12 mouse cellular contexts compared by ENCODE assay signal in genomic region chr4:114678053-114678941, GRCm38 (mm10).
DNase-seq lines count a peak whose midpoint lies in the region; ATAC-seq and TF ChIP-seq lines count a peak whose summit lies in the region.
"Had no signal": no experiment of that assay in that cellular context is flagged by ENCODE, and none has a peak within 500 bp of the region (broad histone marks: within the 10 kb centered on the region; RNA-seq: fewer than 3 reads in every experiment).

No protein-coding gene starts in this region.

- peak overlapping the region; percentile 37; the same call in 1 of the 2 replicates for H3K27ac ChIP-seq in kidney, postnatal 0 days
- H3K27ac ChIP-seq in embryonic facial prominence, embryonic 15.5 days (replicated peaks), result no peak overlapping the region
- 0 out of 2 replicates have a peak overlapping the region, but pooled peaks have one; percentile 18 for H3K27ac ChIP-seq in hindbrain, embryonic 11.5 days (ENCODE audit: low read depth, low read length)
- peak overlapping the region; percentile 14 for H3K27ac ChIP-seq in midbrain, embryonic 14.5 days (replicated peaks; ENCODE audit: low read depth, low read length)
- H3K27ac ChIP-seq in liver, embryonic 12.5 days, result no peak overlapping the region
- H3K27ac ChIP-seq: heart, embryonic 13.5 days had no signal

- no peak overlapping the region for H3K4me2 ChIP-seq in kidney, postnatal 0 days (ENCODE audit: low read length)
- H3K4me2 ChIP-seq in embryonic facial prominence, embryonic 15.5 days (replicated peaks), result no peak overlapping the region
- H3K4me2 ChIP-seq in hindbrain, embryonic 11.5 days (replicated peaks; ENCODE audit: low read depth, low read length), result no peak overlapping the region
- no peak overlapping the region for H3K4me2 ChIP-seq in midbrain, embryonic 14.5 days (ENCODE audit: low read length)
- H3K4me2 ChIP-seq in liver, embryonic 12.5 days, result no peak overlapping the region
- H3K4me2 ChIP-seq: heart, embryonic 13.5 days had no signal

- no peak overlapping the region for H3K4me3 ChIP-seq in kidney, postnatal 0 days (replicated peaks; ENCODE audit: low read depth, low read length)
- no peak overlapping the region for H3K4me3 ChIP-seq in embryonic facial prominence, embryonic 15.5 days (replicated peaks)
- H3K4me3 ChIP-seq in hindbrain, embryonic 11.5 days (ENCODE audit: low read depth, low read length), result no peak overlapping the region
- H3K4me3 ChIP-seq in midbrain, embryonic 14.5 days (replicated peaks; ENCODE audit: low read depth, low read length), result no peak overlapping the region
- no peak overlapping the region for H3K4me3 ChIP-seq in liver, embryonic 12.5 days
- H3K4me3 ChIP-seq: heart, embryonic 13.5 days had no signal

- H3K36me3 ChIP-seq in kidney, postnatal 0 days (ENCODE audit: insufficient read depth, low read length), result no peaks in the 10 kb centered on the region
- H3K36me3 ChIP-seq in embryonic facial prominence, embryonic 15.5 days, result no peaks in the 10 kb centered on the region
- no peaks in the 10 kb centered on the region for H3K36me3 ChIP-seq in hindbrain, embryonic 11.5 days (ENCODE audit: control insufficient read depth, insufficient read depth, low read length)
- no peaks in the 10 kb centered on the region for H3K36me3 ChIP-seq in midbrain, embryonic 14.5 days (ENCODE audit: control insufficient read depth, insufficient read depth, low read length)
- no peaks in the 10 kb centered on the region for H3K36me3 ChIP-seq in liver, embryonic 12.5 days
- H3K36me3 ChIP-seq: heart, embryonic 13.5 days had no signal

- H3K9ac ChIP-seq in kidney, postnatal 0 days (ENCODE audit: low read depth, low read length), result no peak overlapping the region
- no peak overlapping the region for H3K9ac ChIP-seq in embryonic facial prominence, embryonic 15.5 days
- H3K9ac ChIP-seq in hindbrain, embryonic 11.5 days (ENCODE audit: low read depth, low read length), result no peak overlapping the region
- no peak overlapping the region for H3K9ac ChIP-seq in midbrain, embryonic 14.5 days (replicated peaks; ENCODE audit: low read length)
- H3K9ac ChIP-seq in liver, embryonic 12.5 days, result no peak overlapping the region
- H3K9ac ChIP-seq: heart, embryonic 13.5 days had no signal

- no peak for TF ChIP-seq CTCF in kidney, postnatal 0 days (IDR thresholded peaks at IDR 0.05; ENCODE audit: low read depth)

- WGBS in kidney, postnatal 0 days, result 41% methylated on average over 8 of the region's 8 CpGs
- WGBS in embryonic facial prominence, embryonic 15.5 days, result 64% methylated on average over 8 of the region's 8 CpGs
- WGBS in hindbrain, embryonic 11.5 days, result 66% methylated on average over 8 of the region's 8 CpGs
- WGBS in midbrain, embryonic 14.5 days, result 63% methylated on average over 8 of the region's 8 CpGs
- WGBS in liver, embryonic 12.5 days (ENCODE audit: insufficient replicate concordance), result 63% methylated on average over 8 of the region's 8 CpGs

- H3K27me3 ChIP-seq in kidney, postnatal 0 days (ENCODE audit: insufficient read depth, low read length), result no peaks in the 10 kb centered on the region
- peaks cover 15% of the 10 kb centered on the region; the same call in 1 of the 2 replicates for H3K27me3 ChIP-seq in embryonic facial prominence, embryonic 15.5 days
- H3K27me3 ChIP-seq in hindbrain, embryonic 11.5 days (ENCODE audit: control insufficient read depth, insufficient read depth, low read length), result no peaks in the 10 kb centered on the region
- H3K27me3 ChIP-seq in midbrain, embryonic 14.5 days (ENCODE audit: control insufficient read depth, insufficient read depth, low read length), result no peaks in the 10 kb centered on the region
- H3K27me3 ChIP-seq in liver, embryonic 12.5 days (replicated peaks), result peaks cover 18% of the 10 kb centered on the region; the same call in 1 of the 2 replicates

- H3K4me1 ChIP-seq in kidney, postnatal 0 days (replicated peaks; ENCODE audit: insufficient read depth, low read length), result peaks cover 7% of the 10 kb centered on the region; the same call in 1 of the 2 replicates
- peaks cover 5% of the 10 kb centered on the region; the same call in 1 of the 2 replicates for H3K4me1 ChIP-seq in embryonic facial prominence, embryonic 15.5 days
- no peaks in the 10 kb centered on the region for H3K4me1 ChIP-seq in hindbrain, embryonic 11.5 days (replicated peaks; ENCODE audit: control insufficient read depth, insufficient read depth, low read length)
- peaks cover 11% of the 10 kb centered on the region for H3K4me1 ChIP-seq in midbrain, embryonic 14.5 days (ENCODE audit: control insufficient read depth, insufficient read depth, low read length)
- no peaks in the 10 kb centered on the region for H3K4me1 ChIP-seq in liver, embryonic 12.5 days

- DNase-seq in kidney, postnatal 0 days (ENCODE audit: low spot score), result peak; percentile 52
- DNase-seq in kidney, adult 11 months, result no peak
- DNase-seq in hindbrain, embryonic 11.5 days (ENCODE audit: low spot score), result no peak
- DNase-seq in midbrain, embryonic 14.5 days, result peak; percentile 64
- DNase-seq in spleen, postnatal 14 days (ENCODE audit: low spot score in 2 of 2), result no peak
- DNase-seq: cerebellum, postnatal 36 days; kidney, postnatal 10 days had no signal

- no peaks in the 10 kb centered on the region for H3K9me3 ChIP-seq in kidney, postnatal 0 days (replicated peaks; ENCODE audit: low read length)
- H3K9me3 ChIP-seq in embryonic facial prominence, embryonic 15.5 days (replicated peaks), result no peaks in the 10 kb centered on the region
- H3K9me3 ChIP-seq in hindbrain, embryonic 11.5 days (ENCODE audit: control insufficient read depth, low read length), result no peaks in the 10 kb centered on the region
- no peaks in the 10 kb centered on the region for H3K9me3 ChIP-seq in midbrain, embryonic 14.5 days (ENCODE audit: control insufficient read depth, low read length)
- no peaks in the 10 kb centered on the region for H3K9me3 ChIP-seq in liver, embryonic 12.5 days (replicated peaks)
- H3K9me3 ChIP-seq: heart, embryonic 13.5 days had no signal

- no peak for ATAC-seq in kidney, postnatal 0 days (replicated peaks; ENCODE audit: low FRiP score, low read depth)
- ATAC-seq in embryonic facial prominence, embryonic 15.5 days (ENCODE audit: insufficient number of reproducible peaks, low FRiP score, low TSS enrichment, low read depth), result peak; percentile 40; the same call in 1 of the 2 replicates
- ATAC-seq in hindbrain, embryonic 11.5 days (ENCODE audit: low FRiP score), result peak; percentile 85
- ATAC-seq in midbrain, embryonic 14.5 days (ENCODE audit: low FRiP score, low TSS enrichment), result peak; percentile 64; the same call in 1 of the 2 replicates
- no peak for ATAC-seq in erythroblast, adult 5-6 weeks (replicated peaks; ENCODE audit: low FRiP score, poor library complexity, severe bottlenecking)
- no peak for ATAC-seq in liver, embryonic 12.5 days
- ATAC-seq: CD4-positive, CD25-positive, alpha-beta regulatory T cell, adult 4 months had no signal

Comparison
In these comparisons a context has a peak if more than half of its experiments do, and no peak if none do; other contexts are left out.
1. DNase-seq: peak in kidney, postnatal 0 days (single experiment) and midbrain, embryonic 14.5 days (single experiment); none in kidney, adult 11 months (single experiment), hindbrain, embryonic 11.5 days (single experiment) and spleen, postnatal 14 days (0 of 2).
2. ATAC-seq: peak in embryonic facial prominence, embryonic 15.5 days (single experiment), hindbrain, embryonic 11.5 days (single experiment) and midbrain, embryonic 14.5 days (single experiment); none in kidney, postnatal 0 days (single experiment), erythroblast, adult 5-6 weeks (single experiment) and liver, embryonic 12.5 days (single experiment).
3. H3K27ac ChIP-seq: peak in kidney, postnatal 0 days (single experiment), hindbrain, embryonic 11.5 days (single experiment) and midbrain, embryonic 14.5 days (single experiment); none in embryonic facial prominence, embryonic 15.5 days (single experiment) and liver, embryonic 12.5 days (single experiment).